Mouse (Mus musculus): ENCODE measurements at regions not wholly inside any gene's neighbourhood (a gene's known extent, or its start where the extent isn't known, plus 50 kb on each side); places are given as distances from the start of the nearest gene placed in this dataset.
A peak's percentile ranks its signal among the peaks of the same experiment; 100 is the strongest.

- Histone ChIP-seq H3K36me3 (ENCODE audit: control insufficient read depth in 1 of 2, insufficient read depth in 2 of 2, low read length in 2 of 2) (peaks cover 0 to 6% of the 10 kb centered on the region in 2 experiments; a peak in 2 of 4 replicates), H3K9me3 (replicated peaks; ENCODE audit: insufficient read depth, low read length) (no peaks in the 10 kb centered on the region), H3K4me1 (ENCODE audit: control insufficient read depth in 1 of 2, insufficient read depth in 2 of 2, low read length in 2 of 2) (peaks cover 2% of the 10 kb centered on the region in 2 experiments; a peak in 1 of 4 replicates)
These were observed 503.5 kb downstream of the Nap1l3 start for GRCm38 (mm10) chrX:121893720-121894119.

DNA sequence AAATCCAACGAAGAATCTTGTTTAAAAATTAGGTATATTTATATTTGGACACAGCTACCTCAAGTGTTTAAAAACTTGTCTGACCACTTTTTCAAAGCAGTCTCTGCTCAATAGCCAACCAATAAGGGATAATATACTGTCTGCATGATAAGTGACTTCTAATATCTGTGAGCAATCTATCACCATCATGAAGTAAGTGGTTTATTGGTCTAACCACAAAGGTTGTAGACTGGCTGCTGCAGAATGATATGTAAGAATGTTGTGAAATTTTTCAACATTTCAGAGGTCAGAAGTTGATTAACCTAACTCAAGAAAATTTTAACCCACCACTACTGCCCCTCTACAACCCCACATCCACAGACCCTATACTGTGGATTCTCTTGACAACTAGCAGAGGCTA lies 504.0 kb downstream of the Nap1l3 start:
- Histone ChIP-seq H3K9me3 (replicated peaks; ENCODE audit: insufficient read depth, low read length) (no peaks in the 10 kb centered on the region), H3K4me3 (ENCODE audit: control insufficient read depth in 1 of 2, insufficient read depth in 1 of 2, low read depth in 2 of 2, low read length in 2 of 2) (no peak overlapping the region), H3K27me3 (ENCODE audit: control insufficient read depth in 1 of 2, insufficient read depth in 2 of 2, low read length in 2 of 2) (no peaks in the 10 kb centered on the region), H3K27ac (ENCODE audit: control insufficient read depth, low read depth, low read length) (peak overlapping the region; percentile 36; the same call in 1 of the 2 replicates), H3K9ac (ENCODE audit: control insufficient read depth, low read depth, low read length, poor library complexity, severe bottlenecking) (no peak overlapping the region), H3K36me3 (ENCODE audit: control insufficient read depth in 1 of 2, insufficient read depth in 2 of 2, low read length in 2 of 2) (peaks cover 0 to 6% of the 10 kb centered on the region in 2 experiments; a peak in 2 of 4 replicates), H3K79me2 (ENCODE audit: control insufficient read depth, insufficient read depth, low read length, poor library complexity) (no peaks in the 10 kb centered on the region), H3K4me1 (ENCODE audit: control insufficient read depth in 1 of 2, insufficient read depth in 2 of 2, low read length in 2 of 2) (peaks cover 2% of the 10 kb centered on the region in 2 experiments; a peak in 1 of 4 replicates)
- TF ChIP-seq ELF1 (IDR thresholded peaks at IDR 0.05; ENCODE audit: low read depth, low read length) (no peak), TCF12 (IDR thresholded peaks at IDR 0.05; ENCODE audit: low read depth, low read length) (peak; percentile 56; the same call in 1 of the 2 replicates), MYB (IDR thresholded peaks at IDR 0.05; ENCODE audit: low read depth, low read length) (no peak), MEF2A (IDR thresholded peaks at IDR 0.05; ENCODE audit: extremely low read depth, insufficient replicate concordance, low read depth, low read length, poor library complexity, severe bottlenecking) (no peak), TBP (IDR thresholded peaks at IDR 0.05; ENCODE audit: low read depth, low read length) (no peak), GATA1 (IDR thresholded peaks at IDR 0.05; ENCODE audit: low read depth, low read length) (peak; percentile 35; the same call in 1 of the 2 replicates), UBTF (IDR thresholded peaks at IDR 0.05; ENCODE audit: borderline replicate concordance, insufficient read depth, low read depth, low read length) (no peak), NELFE (IDR thresholded peaks at IDR 0.05; ENCODE audit: low read depth, low read length) (no peak), TAL1 (IDR thresholded peaks at IDR 0.05; ENCODE audit: low read length) (no peak), EP300 (IDR thresholded peaks at IDR 0.05; ENCODE audit: low read depth in 1 of 2, low read length in 2 of 2) (peak; percentile 54 to 59; a peak in 3 of 4 replicates)
- peak; percentile 18 for DNase-seq (ENCODE audit: low read depth, low spot score)

More at GRCm38 (mm10) chrX:121893720-121894119, 503.5 kb downstream of the Nap1l3 start:
- TF ChIP-seq GATA1 (IDR thresholded peaks at IDR 0.05; ENCODE audit: low read depth, low read length) (peak; percentile 70), MAZ (IDR thresholded peaks at IDR 0.05; ENCODE audit: low read depth, low read length) (no peak), USF2 (IDR thresholded peaks at IDR 0.05; ENCODE audit: borderline replicate concordance in 1 of 2, insufficient read depth in 1 of 2, low read depth in 1 of 2, low read length in 2 of 2) (no peak), ZNF384 (IDR thresholded peaks at IDR 0.05; ENCODE audit: low read depth, low read length) (no peak), CHD1 (IDR thresholded peaks at IDR 0.05; ENCODE audit: low read depth, low read length) (no peak), MEF2A (IDR thresholded peaks at IDR 0.05; ENCODE audit: extremely low read depth, insufficient replicate concordance, low read depth, low read length, poor library complexity, severe bottlenecking) (no peak), KAT2A (conservative IDR thresholded peaks at IDR 0.05; ENCODE audit: low read depth, low read length) (no peak), ZKSCAN1 (IDR thresholded peaks at IDR 0.05; ENCODE audit: low read depth, low read length) (no peak), NRF1 (IDR thresholded peaks at IDR 0.05; ENCODE audit: insufficient read depth, low read depth, low read length, poor library complexity, severe bottlenecking) (no peak), USF1 (IDR thresholded peaks at IDR 0.05; ENCODE audit: low read depth, low read length) (no peak), NELFE (IDR thresholded peaks at IDR 0.05; ENCODE audit: low read depth, low read length) (no peak), POLR2AphosphoS2 (IDR thresholded peaks at IDR 0.05; ENCODE audit: low read length) (no peak), RAD21 (IDR thresholded peaks at IDR 0.05; ENCODE audit: low read depth, low read length) (no peak), TBP (IDR thresholded peaks at IDR 0.05; ENCODE audit: low read depth, low read length) (no peak), ELF1 (IDR thresholded peaks at IDR 0.05; ENCODE audit: low read depth, low read length) (no peak), CTCF (IDR thresholded peaks at IDR 0.05 in 2 of 3, conservative IDR thresholded peaks at IDR 0.05 in 1 of 3; ENCODE audit: control insufficient read depth in 1 of 3, insufficient read depth in 1 of 3, low read depth in 2 of 3, low read length in 3 of 3, poor library complexity in 1 of 3, severe bottlenecking in 1 of 3) (no peak), MYC (IDR thresholded peaks at IDR 0.05; ENCODE audit: low read depth, low read length) (no peak), UBTF (IDR thresholded peaks at IDR 0.05; ENCODE audit: borderline replicate concordance, insufficient read depth, low read depth, low read length) (no peak), POLR2A (IDR thresholded peaks at IDR 0.05; ENCODE audit: control insufficient read depth in 1 of 2, insufficient read depth in 1 of 2, low read depth in 1 of 2, low read length in 2 of 2, poor library complexity in 1 of 2) (no peak), POLR2AphosphoS5 (IDR thresholded peaks at IDR 0.05; ENCODE audit: borderline replicate concordance, low read depth, low read length) (no peak), SMC3 (IDR thresholded peaks at IDR 0.05; ENCODE audit: low read depth, low read length) (no peak), EP300 (IDR thresholded peaks at IDR 0.05; ENCODE audit: low read depth in 1 of 2, low read length in 2 of 2) (peak; percentile 68 to 69; a peak in 3 of 4 replicates), SIN3A (IDR thresholded peaks at IDR 0.05; ENCODE audit: low read length) (no peak), JUND (IDR thresholded peaks at IDR 0.05; ENCODE audit: low read depth, low read length) (no peak), ZMIZ1 (IDR thresholded peaks at IDR 0.05; ENCODE audit: low read depth, low read length) (no peak), GABPA (IDR thresholded peaks at IDR 0.05; ENCODE audit: low read depth, low read length) (no peak), ETS1 (IDR thresholded peaks at IDR 0.05; ENCODE audit: low read depth, low read length) (no peak), ZC3H11A (IDR thresholded peaks at IDR 0.05; ENCODE audit: low read depth, low read length) (no peak), RCOR1 (IDR thresholded peaks at IDR 0.05; ENCODE audit: low read depth, low read length) (peak; percentile 53), TCF12 (IDR thresholded peaks at IDR 0.05; ENCODE audit: low read depth, low read length) (peak; percentile 74), E2F4 (IDR thresholded peaks at IDR 0.05; ENCODE audit: borderline replicate concordance, low read depth, low read length) (no peak), BHLHE40 (IDR thresholded peaks at IDR 0.05; ENCODE audit: borderline replicate concordance, low read depth, low read length) (no peak), TAL1 (IDR thresholded peaks at IDR 0.05; ENCODE audit: low read length) (no peak), HCFC1 (IDR thresholded peaks at IDR 0.05; ENCODE audit: low read depth, low read length) (no peak), MAX (IDR thresholded peaks at IDR 0.05; ENCODE audit: low read length) (no peak)
- Histone ChIP-seq H3K9ac (ENCODE audit: control insufficient read depth, low read depth, low read length, poor library complexity, severe bottlenecking) (no peak overlapping the region), H3K4me3 (ENCODE audit: control insufficient read depth in 1 of 2, insufficient read depth in 1 of 2, low read depth in 2 of 2, low read length in 2 of 2) (no peak overlapping the region), H3K27ac (ENCODE audit: control insufficient read depth, low read depth, low read length) (peak overlapping the region; percentile 36; the same call in 1 of the 2 replicates), H3K27me3 (ENCODE audit: control insufficient read depth in 1 of 2, insufficient read depth in 2 of 2, low read length in 2 of 2) (no peaks in the 10 kb centered on the region), H3K79me2 (ENCODE audit: control insufficient read depth, insufficient read depth, low read length, poor library complexity) (no peaks in the 10 kb centered on the region)
- no peak for DNase-seq (ENCODE audit: low read depth, low spot score)

Measured in MEL (cell line).